Mouse (Mus musculus) spleen, adult 2 months (tissue): ENCODE data around the gene Pin1.

ENCODE experiments used
- CTCF ChIP-seq: fragments of 200-500 bp; IDR thresholded peaks from 2 replicates; pipeline ENCODE4 v1.5.1; 2011; ENCODE audit warnings: mild to moderate bottlenecking, inconsistent platforms; ENCODE audit not compliant: insufficient read depth, insufficient read length, insufficient replicate concordance; ENCODE audit errors: extremely low read depth
- POLR2A ChIP-seq: fragments of 200-500 bp; IDR thresholded peaks from 2 replicates; pipeline ENCODE4 v1.6.1; 2011; ENCODE audit warnings: low read depth, low read length, inconsistent platforms

GRCm38 (mm10) chr9:20607100-20607974 lies 44.6 kb upstream of the Pin1 start:
- TF ChIP-seq POLR2A (no peak; the same call in 1 of the 2 replicates), CTCF (no peak)
